Mouse (Mus musculus) T-helper 1 cell (primary cell): Measurements from ENCODE around the gene Olfr1097.

Experiments
- in situ Hi-C: fragments of 300-600 bp; cut with MboI, MseI; formaldehyde crosslinking; loops from one replicate; pipeline ENCODE4 v1.15.1; 2025; ENCODE audit warnings: high pct_unique_total_duplicates

Olfr1097 gene

DNA sequence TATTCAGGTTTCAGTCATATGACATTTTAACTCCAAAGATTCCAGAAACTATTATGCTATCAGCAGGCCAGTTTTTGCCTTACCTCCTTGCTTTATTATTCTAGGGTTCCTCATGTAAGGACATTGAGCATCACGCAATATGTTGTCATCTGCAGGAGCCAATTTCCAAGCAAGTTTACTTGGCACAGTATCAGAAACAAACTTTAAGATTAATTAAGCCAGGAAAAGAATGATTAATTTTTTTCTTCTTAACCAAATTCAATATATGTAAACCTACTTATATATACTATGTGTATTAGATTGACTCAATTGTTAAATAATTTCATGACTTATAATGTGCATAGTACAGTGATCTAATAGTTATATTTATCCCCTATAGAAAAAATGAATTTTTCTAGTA lies at the start of gene Olfr1097:
TSS of gene Olfr1097 (minus strand) at position 101 of the 400 bp plus-strand sequence.
- in situ Hi-C loops = no loop called here

GRCm38 (mm10) chr2:86926557-86926956 lies 34.5 kb upstream of the Olfr1097 start:
- in situ Hi-C loops = no loop called here

- in situ Hi-C loops = no loop called here
Observed at GRCm38 (mm10) chr2:86924445-86924844, 32.4 kb upstream of the Olfr1097 start, which contains the start of gene Olfr1098. TSS of gene Olfr1098 (minus strand) at chr2:86924545.

GRCm38 (mm10) chr2:86905647-86906046 lies 13.6 kb upstream of the Olfr1097 start:
- in situ Hi-C loops = no loop called here

DNA sequence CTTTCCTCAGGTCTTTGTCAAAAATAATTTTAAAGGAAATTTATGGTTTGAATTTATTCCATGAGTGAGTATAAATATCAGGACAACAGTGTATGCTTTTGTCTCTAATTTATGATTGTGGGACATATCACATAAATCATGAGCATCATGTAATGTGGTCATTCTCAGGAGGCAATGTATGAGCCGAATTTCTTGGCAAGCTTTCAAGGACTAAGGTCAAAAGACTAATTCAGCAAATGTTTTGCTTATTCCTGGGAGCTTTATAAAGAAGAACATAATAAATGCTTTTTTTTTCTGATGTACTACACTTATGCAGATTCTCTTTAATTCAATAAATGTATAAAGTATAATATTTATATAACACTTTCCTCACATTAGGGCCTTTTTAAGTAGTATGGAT lies 17.3 kb downstream of the Olfr1097 start, which contains the start of gene Gm13723:
TSS of gene Gm13723 (minus strand) at position 101 of the 400 bp plus-strand sequence.
- in situ Hi-C loops = loop anchor here (5.0 to 25.0 kb wide), 2 partner anchors 52 to 1537 kb away; partner anchors contain the start of genes Olfr1094 and Olfr987

DNA sequence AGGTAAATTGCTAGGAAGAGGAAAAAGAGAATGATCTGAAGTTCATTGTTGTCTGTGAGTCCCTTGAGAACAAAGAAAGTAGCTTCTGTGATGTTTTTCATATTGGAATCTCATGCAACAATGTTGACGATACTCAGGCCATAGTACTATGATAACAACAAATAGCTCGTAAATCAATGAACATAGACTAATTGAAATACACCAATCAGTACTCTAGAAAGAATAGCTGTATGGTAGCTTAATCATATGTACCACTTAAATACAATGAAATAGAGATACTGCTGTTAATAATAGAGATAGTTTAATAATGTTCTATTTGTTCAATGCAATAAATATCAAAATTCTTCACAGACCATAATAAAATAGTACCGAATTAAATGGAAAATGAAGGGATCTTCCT lies 40.4 kb downstream of the Olfr1097 start, which contains the start of gene Olfr1095:
TSS of gene Olfr1095 (minus strand) at position 101 of the 400 bp plus-strand sequence.
- in situ Hi-C loops = loop anchor here (25.0 kb wide), 1 partner anchor 1514 kb away; the partner anchor contains the start of gene Olfr987
